Mouse (Mus musculus): ENCODE measurements around the gene Plac1.
"Not testable (repeated sequence)": the region's sequence is repeated elsewhere in the genome, so short reads cannot be mapped to it uniquely, and the experiment has no call there.

Plac1 gene

GRCm38 (mm10) chrX:53046911-53047310, 193.0 kb downstream of the Plac1 start:
- DNase-seq (ENCODE audit: low read depth, low spot score) = no peak

GRCm38 (mm10) chrX:53046033-53046432, 193.9 kb downstream of the Plac1 start:
- no peak for DNase-seq (ENCODE audit: low read depth, low spot score)

- DNase-seq (ENCODE audit: low read depth, low spot score) = no peak
These were observed 194.6 kb downstream of the Plac1 start for GRCm38 (mm10) chrX:53045187-53045903.

- no peak for DNase-seq (ENCODE audit: low read depth, low spot score)
These were observed 198.9 kb downstream of the Plac1 start for GRCm38 (mm10) chrX:53041006-53041405.

- DNase-seq (ENCODE audit: low read depth, low spot score) = no peak
These were observed 199.8 kb downstream of the Plac1 start for GRCm38 (mm10) chrX:53040138-53040537.

GRCm38 (mm10) chrX:53039651-53040050, 200.3 kb downstream of the Plac1 start:
- no peak for DNase-seq (ENCODE audit: low read depth, low spot score)

- no peak for DNase-seq (ENCODE audit: low read depth, low spot score)
These were observed 201.7 kb downstream of the Plac1 start for GRCm38 (mm10) chrX:53038194-53038593.

GRCm38 (mm10) chrX:53029559-53029958, 210.4 kb downstream of the Plac1 start:
- no peak for DNase-seq (ENCODE audit: low read depth, low spot score)

- DNase-seq (ENCODE audit: low read depth, low spot score) = no peak
These were observed 214.3 kb downstream of the Plac1 start for GRCm38 (mm10) chrX:53025471-53026223.

- not testable (repeated sequence) for DNase-seq (ENCODE audit: low read depth, low spot score)
These were observed 215.6 kb downstream of the Plac1 start for GRCm38 (mm10) chrX:53024268-53024667.

GRCm38 (mm10) chrX:53023021-53023420, 216.9 kb downstream of the Plac1 start:
- DNase-seq (ENCODE audit: low read depth, low spot score) = no peak
